Mouse (Mus musculus) embryonic fibroblast, embryonic 13.5 days (primary cell): ENCODE data around the gene Mki67.

Experiments used
- CTCF ChIP-seq: IDR thresholded peaks from 2 replicates; pipeline ENCODE4 v1.5.1; 2011; ENCODE audit warnings: mild to moderate bottlenecking, control low read depth, low read length, moderate library complexity, borderline replicate concordance; ENCODE audit not compliant: insufficient read depth
- POLR2A ChIP-seq: IDR thresholded peaks from 2 replicates; pipeline ENCODE4 v1.6.1; 2011; ENCODE audit warnings: low read depth, mild to moderate bottlenecking, control low read depth, low read length, moderate library complexity

GRCm38 (mm10) chr7:135763311-135763710 is 47.1 kb upstream of the Mki67 start:
- no peak for TF ChIP-seq POLR2A
- no peak for TF ChIP-seq CTCF
